Mouse (Mus musculus) hindbrain, embryonic 16.5 days (tissue): ENCODE results near the gene Ccdc50. TPM values are rescaled to one million over a fixed set of nuclear protein-coding genes. Genes with fewer than 3 reads are reported as not detected.
A peak's percentile ranks its signal among the peaks of the same experiment; 100 is the strongest.

Experiments used
- ATAC-seq: fragments of 200-750 bp; cut with Nextera tagmentation; 2 replicates; pipeline ENCODE4 v1.8.0; 2017; ENCODE audit warnings: moderate TSS enrichment, moderate library complexity
- H3K27ac ChIP-seq: fragments of 300-500 bp; sonication (generic); 2 replicates; pipeline ENCODE4 v1.5.1; 2014; ENCODE audit warnings: low read depth, mild to moderate bottlenecking, control low read depth, low read length, moderate library complexity
- H3K27me3 ChIP-seq: fragments of 300-500 bp; sonication (generic); replicated peaks from 2 replicates; pipeline ENCODE4 v1.6.1; 2014; ENCODE audit warnings: low read length; ENCODE audit not compliant: control insufficient read depth, insufficient read depth
- H3K36me3 ChIP-seq: fragments of 300-500 bp; sonication (generic); 2 replicates; pipeline ENCODE4 v1.6.1; 2014; ENCODE audit warnings: mild to moderate bottlenecking, low read length, moderate library complexity, mixed read lengths; ENCODE audit not compliant: control insufficient read depth, insufficient read depth
- H3K4me1 ChIP-seq: fragments of 300-500 bp; sonication (generic); 2 replicates; pipeline ENCODE4 v1.6.1; 2014; ENCODE audit warnings: low read depth, low read length; ENCODE audit not compliant: control insufficient read depth, insufficient read depth
- H3K4me2 ChIP-seq: fragments of 300-500 bp; sonication (generic); 2 replicates; pipeline ENCODE4 v1.6.1; 2014; ENCODE audit warnings: mild to moderate bottlenecking, low read length, control low read depth, moderate library complexity
- H3K4me3 ChIP-seq: fragments of 300-500 bp; sonication (generic); 2 replicates; pipeline ENCODE4 v1.5.1; 2014; ENCODE audit warnings: mild to moderate bottlenecking, low read length, control low read depth, moderate library complexity
- H3K9ac ChIP-seq: fragments of 300-500 bp; sonication (generic); 2 replicates; pipeline ENCODE4 v1.6.1; 2014; ENCODE audit warnings: low read depth, mild to moderate bottlenecking, control low read depth, low read length, moderate library complexity
- H3K9me3 ChIP-seq: fragments of 300-500 bp; sonication (generic); 2 replicates; pipeline ENCODE4 v1.6.1; 2014; ENCODE audit warnings: mild to moderate bottlenecking, low read length, moderate library complexity; ENCODE audit not compliant: control insufficient read depth
- WGBS: fragments of 180-500 bp; shearing (Covaris S2); extraction: QIAGEN DNeasy Blood & Tissue Kit; methylation state at CpG from one replicate; pipeline ENCODE4 v1.1.7; 2014; 5-methylcytosine and 5-hydroxymethylcytosine counted together
- polyA plus RNA-seq: library from polyadenylated mRNA; unstranded; fragments of >200 nt; fragmentation: Nextera tagmentation; extraction: Ambion mirVana; gene quantifications from 2 replicates; pipeline ENCODE4 v1.2.1, GENCODE M21; 2015

The Ccdc50 gene
- polyA plus RNA-seq, 1 experiment from 2014 or later: 32.7 TPM

- Histone ChIP-seq H3K9me3 (no peaks in the 10 kb centered on the region), H3K4me2 (no peak overlapping the region), H3K9ac (no peak overlapping the region), H3K36me3 (no peaks in the 10 kb centered on the region), H3K4me1 (no peaks in the 10 kb centered on the region), H3K4me3 (no peak overlapping the region), H3K27me3 (no peaks in the 10 kb centered on the region), H3K27ac (no peak overlapping the region)
- WGBS: 69% methylated on average over 2 of the region's 2 CpGs
- no peak for ATAC-seq
These were observed 65.2 kb downstream of the Ccdc50 start for GRCm38 (mm10) chr16:27453823-27454222.

GRCm38 (mm10) chr16:27457273-27457672 is 68.6 kb downstream of the Ccdc50 start:
- Histone ChIP-seq H3K4me1 (no peaks in the 10 kb centered on the region), H3K27ac (no peak overlapping the region), H3K9me3 (no peaks in the 10 kb centered on the region), H3K9ac (no peak overlapping the region), H3K4me3 (no peak overlapping the region), H3K4me2 (no peak overlapping the region), H3K36me3 (no peaks in the 10 kb centered on the region), H3K27me3 (no peaks in the 10 kb centered on the region)
- peak; percentile 81 for ATAC-seq
- 17% methylated on average over 4 of the region's 4 CpGs for WGBS

- WGBS: 24% methylated on average over 5 of the region's 5 CpGs
- Histone ChIP-seq H3K9me3 (no peaks in the 10 kb centered on the region), H3K36me3 (no peaks in the 10 kb centered on the region), H3K27ac (no peak overlapping the region), H3K9ac (no peak overlapping the region), H3K4me1 (no peaks in the 10 kb centered on the region), H3K27me3 (no peaks in the 10 kb centered on the region), H3K4me3 (no peak overlapping the region), H3K4me2 (no peak overlapping the region)
- 0 out of 2 replicates have a peak, but pooled peaks have one; percentile 64 for ATAC-seq
These were observed 80.1 kb downstream of the Ccdc50 start for GRCm38 (mm10) chr16:27468731-27469130.

GRCm38 (mm10) chr16:27471389-27471788 is 82.7 kb downstream of the Ccdc50 start:
- H3K4me1 ChIP-seq: no peaks in the 10 kb centered on the region
- WGBS: 69% methylated on average over 6 of the region's 6 CpGs

GRCm38 (mm10) chr16:27483834-27484233 is 95.2 kb downstream of the Ccdc50 start:
- Histone ChIP-seq H3K4me3 (no peak overlapping the region), H3K27me3 (no peaks in the 10 kb centered on the region), H3K9me3 (no peaks in the 10 kb centered on the region), H3K4me2 (no peak overlapping the region), H3K36me3 (no peaks in the 10 kb centered on the region), H3K9ac (no peak overlapping the region), H3K4me1 (no peaks in the 10 kb centered on the region), H3K27ac (no peak overlapping the region)
- WGBS: 35% methylated on average over 1 of the region's 1 CpGs
- ATAC-seq: peak; percentile 73

More at GRCm38 (mm10) chr16:27471389-27471788, 82.7 kb downstream of the Ccdc50 start:
- H3K9ac ChIP-seq: no peak overlapping the region
- H3K4me3 ChIP-seq: no peak overlapping the region
- no peaks in the 10 kb centered on the region for H3K27me3 ChIP-seq
- H3K9me3 ChIP-seq: no peaks in the 10 kb centered on the region
- H3K36me3 ChIP-seq: no peaks in the 10 kb centered on the region
- H3K27ac ChIP-seq: no peak overlapping the region
- H3K4me2 ChIP-seq: no peak overlapping the region
- ATAC-seq: no peak

Other genes with a start within 250 kb of the Ccdc50 start
- gene Ostn, start 81.4 kb upstream of the Ccdc50 start, polyA plus RNA-seq: 0.15 TPM in 1 of 2 replicates, not detected in the other
- gene Uts2b, start 18.6 kb upstream of the Ccdc50 start, polyA plus RNA-seq: 7.5 and 7.6 TPM in 2 replicates